Mouse (Mus musculus) heart, adult 2 months (tissue): ENCODE measurements at regions not wholly inside any gene's neighbourhood (a gene's known extent, or its start where the extent isn't known, plus 50 kb on each side); places are given as distances from the start of the nearest gene placed in this dataset.

ENCODE experiments used
- DNase-seq, 2 experiments: peaks; one replicate each; pipeline ENCODE4 v3.0.0; 2021
- H3K27ac ChIP-seq: fragments of 200-600 bp; 2 replicates; pipeline ENCODE4 v1.8.1; 2022
- H3K27me3 ChIP-seq: fragments of 200-500 bp; 2 replicates; pipeline ENCODE4 v1.6.1; 2012; ENCODE audit warnings: mild to moderate bottlenecking, low read length, inconsistent platforms, mixed read lengths; ENCODE audit not compliant: control insufficient read depth, insufficient read depth
- H3K36me3 ChIP-seq: fragments of 200-500 bp; 2 replicates; pipeline ENCODE4 v1.6.1; 2012; ENCODE audit warnings: low read length, inconsistent platforms; ENCODE audit not compliant: control insufficient read depth, insufficient read depth
- H3K4me1 ChIP-seq: fragments of 200-500 bp; 2 replicates; pipeline ENCODE4 v1.6.1; 2011; ENCODE audit warnings: low read length; ENCODE audit not compliant: control insufficient read depth, insufficient read depth
- H3K4me3 ChIP-seq: fragments of 200-600 bp; 2 replicates; pipeline ENCODE4 v1.8.1; 2022
- H3K79me2 ChIP-seq: fragments of 200-500 bp; replicated peaks from 2 replicates; pipeline ENCODE4 v1.6.1; 2012; ENCODE audit warnings: mild to moderate bottlenecking, inconsistent platforms, low read length, moderate library complexity, mixed read lengths; ENCODE audit not compliant: control insufficient read depth, insufficient read depth
- H3K9ac ChIP-seq: fragments of 200-500 bp; 2 replicates; pipeline ENCODE4 v1.6.1; 2012; ENCODE audit warnings: low read depth, mild to moderate bottlenecking, control low read depth, inconsistent platforms, low read length, mixed read lengths
- CTCF ChIP-seq: fragments of 200-600 bp; IDR thresholded peaks from 2 replicates; pipeline ENCODE4 v1.8.1; 2022; ENCODE audit warnings: antibody characterized with exemption, mild to moderate bottlenecking, moderate library complexity
- EP300 ChIP-seq: fragments of 200-500 bp; IDR thresholded peaks from 2 replicates; pipeline ENCODE4 v1.6.1; 2011; ENCODE audit warnings: low read depth, low read length, control low read depth; ENCODE audit not compliant: insufficient read depth
- POLR2A ChIP-seq: fragments of 200-500 bp; IDR thresholded peaks from 2 replicates; pipeline ENCODE4 v1.6.1; 2011; ENCODE audit warnings: mild to moderate bottlenecking, low read depth, low read length, control low read depth; ENCODE audit not compliant: insufficient read depth
- WGBS: fragments of 180-500 bp; shearing (Covaris S2); methylation state at CpG from one replicate; pipeline ENCODE4 v1.1.7; 2018; 5-methylcytosine and 5-hydroxymethylcytosine counted together
- intact Hi-C: fragments of 180-260 bp; cut with DNase I; formaldehyde crosslinking; loops from one replicate; pipeline ENCODE4 v1.15.1; 2025

GRCm38 (mm10) chr1:92772101-92772783 lies 59.2 kb upstream of the Gpc1 start:
- 46% methylated on average over 9 of the region's 9 CpGs for WGBS
- peak; percentile 37 to 70 for DNase-seq

GRCm38 (mm10) chr1:92769696-92770095 lies 61.7 kb upstream of the Gpc1 start:
- no peak for DNase-seq
- H3K36me3 ChIP-seq: no peaks in the 10 kb centered on the region
- no peak overlapping the region for H3K4me3 ChIP-seq
- H3K9ac ChIP-seq: no peak overlapping the region
- H3K27me3 ChIP-seq: no peaks in the 10 kb centered on the region
- intact Hi-C loops: no loop called here
- TF ChIP-seq POLR2A: no peak
- no peak for TF ChIP-seq EP300
- no peak for TF ChIP-seq CTCF
- 43% methylated on average over 7 of the region's 7 CpGs for WGBS
- H3K27ac ChIP-seq: no peak overlapping the region
- H3K4me1 ChIP-seq: no peaks in the 10 kb centered on the region
- no peaks in the 10 kb centered on the region for H3K79me2 ChIP-seq

More at GRCm38 (mm10) chr1:92772101-92772783, 59.2 kb upstream of the Gpc1 start:
- H3K4me3 ChIP-seq: no peak overlapping the region
- no peak overlapping the region for H3K9ac ChIP-seq
- no peaks in the 10 kb centered on the region for H3K27me3 ChIP-seq
- H3K79me2 ChIP-seq: no peaks in the 10 kb centered on the region
- intact Hi-C loops: loop anchor here (1.0 kb wide), 2 partner anchors 61 to 73 kb away; no protein-coding TSS in a partner anchor
- H3K4me1 ChIP-seq: no peaks in the 10 kb centered on the region; the same call in 1 of the 2 replicates
- no peaks in the 10 kb centered on the region for H3K36me3 ChIP-seq
- TF ChIP-seq CTCF (no peak), EP300 (0 out of 2 replicates have a peak, but pooled peaks have one; percentile 57)
- H3K27ac ChIP-seq: peak overlapping the region; percentile 60

GRCm38 (mm10) chr1:92769156-92769555 lies 62.3 kb upstream of the Gpc1 start:
- intact Hi-C loops: no loop called here
- DNase-seq: no peak
- no peaks in the 10 kb centered on the region for H3K4me1 ChIP-seq
- WGBS: 67% methylated on average over 4 of the region's 4 CpGs
- TF ChIP-seq EP300 (no peak), POLR2A (no peak)
- no peak overlapping the region for H3K4me3 ChIP-seq
- no peaks in the 10 kb centered on the region for H3K36me3 ChIP-seq
- H3K9ac ChIP-seq: no peak overlapping the region
- H3K79me2 ChIP-seq: no peaks in the 10 kb centered on the region
- H3K27ac ChIP-seq: no peak overlapping the region
- H3K27me3 ChIP-seq: no peaks in the 10 kb centered on the region

- WGBS: 86% methylated on average over 7 of the region's 7 CpGs
- Histone ChIP-seq H3K27me3 (no peaks in the 10 kb centered on the region), H3K9ac (no peak overlapping the region), H3K79me2 (no peaks in the 10 kb centered on the region), H3K4me1 (no peaks in the 10 kb centered on the region), H3K4me3 (no peak overlapping the region), H3K27ac (no peak overlapping the region), H3K36me3 (no peaks in the 10 kb centered on the region)
- DNase-seq: no peak
- TF ChIP-seq CTCF (no peak), EP300 (no peak), POLR2A (no peak)
- intact Hi-C loops: no loop called here
Measured at GRCm38 (mm10) chr1:92766496-92766895, 64.9 kb upstream of the Gpc1 start.

- 52% methylated on average over 20 of the region's 20 CpGs for WGBS
- H3K9ac ChIP-seq: no peak overlapping the region
- no peak overlapping the region for H3K4me3 ChIP-seq
- no peaks in the 10 kb centered on the region for H3K27me3 ChIP-seq
- H3K36me3 ChIP-seq: no peaks in the 10 kb centered on the region
- H3K27ac ChIP-seq: no peak overlapping the region
- intact Hi-C loops: no loop called here
- H3K79me2 ChIP-seq: no peaks in the 10 kb centered on the region
- peaks cover 3% of the 10 kb centered on the region; the same call in 1 of the 2 replicates for H3K4me1 ChIP-seq
- TF ChIP-seq EP300 (no peak), CTCF (no peak), POLR2A (no peak)
- no peak for DNase-seq
Measured at GRCm38 (mm10) chr1:92754793-92755488, 76.5 kb upstream of the Gpc1 start.

- Histone ChIP-seq H3K27ac (no peak overlapping the region), H3K4me3 (no peak overlapping the region), H3K4me1 (peaks cover 3% of the 10 kb centered on the region; the same call in 1 of the 2 replicates), H3K27me3 (no peaks in the 10 kb centered on the region), H3K79me2 (no peaks in the 10 kb centered on the region), H3K9ac (no peak overlapping the region), H3K36me3 (no peaks in the 10 kb centered on the region)
- intact Hi-C loops: no loop called here
- DNase-seq: no peak
- 34% methylated on average over 4 of the region's 4 CpGs for WGBS
- TF ChIP-seq EP300 (no peak), POLR2A (no peak), CTCF (no peak)
Measured at GRCm38 (mm10) chr1:92751700-92752136, 79.7 kb upstream of the Gpc1 start.
